Mouse (Mus musculus) CH12.LX (cell line): Measurements from ENCODE around the gene Slc15a1. TPM values are rescaled to one million over a fixed set of nuclear protein-coding genes. Genes with fewer than 3 reads are reported as not detected.

Experiments
- DNase-seq: peaks from one replicate; pipeline ENCODE4 v3.0.0-alpha.2; 2013; ENCODE audit errors: extremely low read depth
- H3K27ac ChIP-seq: 2 replicates; pipeline ENCODE4 v1.5.1; 2012; ENCODE audit warnings: low read depth, mild to moderate bottlenecking, control low read depth, moderate library complexity; ENCODE audit not compliant: insufficient read depth
- H3K27me3 ChIP-seq: replicated peaks from 2 replicates; pipeline ENCODE3; 2012; ENCODE audit warnings: inconsistent platforms
- H3K36me3 ChIP-seq, 2 experiments: replicated peaks in 1 of 2; 2 replicates each; pipeline versions ENCODE3 to v1.6.1; 2012; ENCODE audit warnings: inconsistent platforms in 1 of 2, low read length in 1 of 2, mild to moderate bottlenecking in 1 of 2, mixed read lengths in 1 of 2, moderate library complexity in 1 of 2; ENCODE audit not compliant: control insufficient read depth in 1 of 2, insufficient read depth in 1 of 2
- H3K4me1 ChIP-seq, 2 experiments: 2 replicates each; pipeline ENCODE4 v1.6.1; 2012; ENCODE audit warnings: inconsistent platforms in 1 of 2, moderate library complexity in 1 of 2; ENCODE audit not compliant: insufficient read depth in 2 of 2, control insufficient read depth in 1 of 2
- H3K4me2 ChIP-seq: 2 replicates; pipeline ENCODE4 v1.6.1; 2012; ENCODE audit warnings: low read depth, mild to moderate bottlenecking, control low read depth; ENCODE audit not compliant: poor library complexity, insufficient read depth, severe bottlenecking
- H3K4me3 ChIP-seq, 3 experiments: fragments of 150-350 bp in 1 of 3; sonication (generic) in 1 of 3; replicated peaks in 1 of 3; 2 replicates each; pipeline versions ENCODE3 to v1.5.1; 2011 to 2012; ENCODE audit warnings: low read depth in 2 of 3, low read length in 2 of 3, mild to moderate bottlenecking in 2 of 3, moderate library complexity in 2 of 3, control low read depth in 1 of 3, improper control_type of control experiment in 1 of 3, inconsistent platforms in 1 of 3, mixed read lengths in 1 of 3; ENCODE audit not compliant: poor library complexity in 1 of 3
- H3K79me2 ChIP-seq: replicated peaks from 2 replicates; pipeline ENCODE4 v1.6.1; 2012; ENCODE audit warnings: mild to moderate bottlenecking, moderate library complexity; ENCODE audit not compliant: control insufficient read depth, poor library complexity, insufficient read depth, severe bottlenecking; ENCODE audit errors: extremely low read depth
- H3K9ac ChIP-seq: 2 replicates; pipeline ENCODE4 v1.6.1; 2012; ENCODE audit warnings: low read depth, mild to moderate bottlenecking, control low read depth, moderate library complexity; ENCODE audit not compliant: insufficient read depth
- H3K9me3 ChIP-seq: replicated peaks from 2 replicates; pipeline ENCODE3; 2012; ENCODE audit warnings: low read length, inconsistent platforms, mixed read lengths
- BHLHE40 ChIP-seq: IDR thresholded peaks from 2 replicates; pipeline ENCODE4 v1.6.1; 2011; ENCODE audit warnings: mild to moderate bottlenecking, low read depth, low read length, improper control_type of control experiment
- CHD2 ChIP-seq: IDR thresholded peaks from 2 replicates; pipeline ENCODE4 v1.6.1; 2011; ENCODE audit warnings: low read length, improper control_type of control experiment
- CTCF ChIP-seq, 2 experiments: IDR thresholded peaks in 1 of 2; conservative IDR thresholded peaks in 1 of 2; 2 replicates each; pipeline ENCODE4 v1.5.1; 2011 to 2012; ENCODE audit warnings: low read depth in 2 of 2, low read length in 2 of 2, improper control_type of control experiment in 1 of 2, inconsistent platforms in 1 of 2, mild to moderate bottlenecking in 1 of 2, moderate library complexity in 1 of 2
- E2F4 ChIP-seq: IDR thresholded peaks from 2 replicates; pipeline ENCODE4 v1.6.1; 2011; ENCODE audit warnings: low read depth, low read length, improper control_type of control experiment; ENCODE audit not compliant: insufficient replicate concordance
- ETS1 ChIP-seq: conservative IDR thresholded peaks from 2 replicates; pipeline ENCODE4 v1.6.1; 2012; ENCODE audit warnings: low read depth, mild to moderate bottlenecking, inconsistent platforms, low read length, improper control_type of control experiment, moderate library complexity
- HCFC1 ChIP-seq: IDR thresholded peaks from 2 replicates; pipeline ENCODE4 v1.6.1; 2012; ENCODE audit warnings: low read depth, mild to moderate bottlenecking, inconsistent platforms, low read length, improper control_type of control experiment
- KAT2A ChIP-seq: IDR thresholded peaks from 2 replicates; pipeline ENCODE4 v1.6.1; 2012; ENCODE audit warnings: low read length, improper control_type of control experiment, inconsistent platforms; ENCODE audit not compliant: insufficient replicate concordance
- MAZ ChIP-seq: IDR thresholded peaks from 2 replicates; pipeline ENCODE4 v1.6.1; 2012; ENCODE audit warnings: low read depth, mild to moderate bottlenecking, inconsistent platforms, low read length, improper control_type of control experiment, moderate library complexity
- MYC ChIP-seq: IDR thresholded peaks from 2 replicates; pipeline ENCODE4 v1.6.1; 2011; ENCODE audit warnings: low read depth, mild to moderate bottlenecking, improper control_type of control experiment, low read length
- NELFE ChIP-seq: IDR thresholded peaks from 2 replicates; pipeline ENCODE4 v1.6.1; 2011; ENCODE audit warnings: low read depth, low read length, improper control_type of control experiment
- NRF1 ChIP-seq: IDR thresholded peaks from 2 replicates; pipeline ENCODE4 v1.6.1; 2014; ENCODE audit warnings: low read depth, mild to moderate bottlenecking, inconsistent platforms, low read length, improper control_type of control experiment, moderate library complexity
- POLR2A ChIP-seq: IDR thresholded peaks from 2 replicates; pipeline ENCODE4 v1.6.1; 2011; ENCODE audit warnings: low read depth, mild to moderate bottlenecking, improper control_type of control experiment, low read length
- POLR2AphosphoS2 ChIP-seq: IDR thresholded peaks from 2 replicates; pipeline ENCODE4 v1.6.1; 2011; ENCODE audit warnings: low read depth, low read length, improper control_type of control experiment
- RCOR1 ChIP-seq: conservative IDR thresholded peaks from 2 replicates; pipeline ENCODE4 v1.6.1; 2012; ENCODE audit warnings: low read depth, mild to moderate bottlenecking, inconsistent platforms, low read length, improper control_type of control experiment
- SIN3A ChIP-seq: IDR thresholded peaks from 2 replicates; pipeline ENCODE4 v1.6.1; 2012; ENCODE audit warnings: low read length, improper control_type of control experiment, inconsistent platforms
- SMC3 ChIP-seq: IDR thresholded peaks from 2 replicates; pipeline ENCODE4 v1.6.1; 2011; ENCODE audit warnings: low read depth, low read length, improper control_type of control experiment
- TBP ChIP-seq: conservative IDR thresholded peaks from 2 replicates; pipeline ENCODE4 v1.6.1; 2011; ENCODE audit warnings: low read depth, low read length, improper control_type of control experiment
- TCF12 ChIP-seq: IDR thresholded peaks from 2 replicates; pipeline ENCODE4 v1.6.1; 2014; ENCODE audit warnings: low read depth, mild to moderate bottlenecking, inconsistent platforms, low read length, improper control_type of control experiment
- UBTF ChIP-seq: IDR thresholded peaks from 2 replicates; pipeline ENCODE4 v1.6.1; 2012; ENCODE audit warnings: low read depth, mild to moderate bottlenecking, inconsistent platforms, low read length, improper control_type of control experiment, moderate library complexity
- USF1 ChIP-seq: IDR thresholded peaks from 2 replicates; pipeline ENCODE4 v1.6.1; 2014; ENCODE audit warnings: low read depth, mild to moderate bottlenecking, inconsistent platforms, low read length, improper control_type of control experiment
- USF2 ChIP-seq: conservative IDR thresholded peaks from 2 replicates; pipeline ENCODE4 v1.6.1; 2011; ENCODE audit warnings: low read depth, low read length, improper control_type of control experiment
- ZC3H11A ChIP-seq: IDR thresholded peaks from 2 replicates; pipeline ENCODE4 v1.6.1; 2012; ENCODE audit warnings: low read depth, mild to moderate bottlenecking, inconsistent platforms, low read length, improper control_type of control experiment
- ZMIZ1 ChIP-seq: IDR thresholded peaks from 2 replicates; pipeline ENCODE4 v1.6.1; 2012; ENCODE audit warnings: low read depth, mild to moderate bottlenecking, inconsistent platforms, low read length, improper control_type of control experiment
- ZNF384 ChIP-seq: IDR thresholded peaks from 2 replicates; pipeline ENCODE4 v1.6.1; 2012; ENCODE audit warnings: low read depth, low read length, improper control_type of control experiment, inconsistent platforms
- dilution Hi-C: fragments of 300-500 bp; cut with MboI; formaldehyde crosslinking; loops from 2 replicates; pipeline ENCODE4 v1.14.3; 2020; ENCODE audit warnings: low sequenced_read_pairs; ENCODE audit not compliant: extremely low pct_unique_long_range_greater_than_20kb, extremely low pct_ligation_motif_present
- in situ Hi-C: fragments of 300-500 bp; cut with MboI; formaldehyde crosslinking; loops from 3 replicates; pipeline ENCODE4 v1.14.3; 2019; ENCODE audit warnings: low sequenced_read_pairs, low pct_ligation_motif_present, low pct_unique_long_range_greater_than_20kb, mixed read lengths
- polyA plus RNA-seq: library from polyadenylated mRNA; unstranded; fragments of >175 nt; gene quantifications from 2 replicates; pipeline ENCODE4 v1.2.1, GENCODE M21; 2012; ENCODE audit warnings: low read depth; ENCODE audit not compliant: insufficient read length
- total RNA-seq, 2 experiments: library from RNA; depleted of rRNA; stranded (reverse); fragments of 300-350 nt in 1 of 2; fragments of >200 nt in 1 of 2; gene quantifications; 2 replicates each; pipeline ENCODE4 v1.2.3; 2012 to 2014

The Slc15a1 gene
- total and polyA plus RNA-seq, 3 experiments: 0.04 to 0.19 TPM; not detected in 1

DNA sequence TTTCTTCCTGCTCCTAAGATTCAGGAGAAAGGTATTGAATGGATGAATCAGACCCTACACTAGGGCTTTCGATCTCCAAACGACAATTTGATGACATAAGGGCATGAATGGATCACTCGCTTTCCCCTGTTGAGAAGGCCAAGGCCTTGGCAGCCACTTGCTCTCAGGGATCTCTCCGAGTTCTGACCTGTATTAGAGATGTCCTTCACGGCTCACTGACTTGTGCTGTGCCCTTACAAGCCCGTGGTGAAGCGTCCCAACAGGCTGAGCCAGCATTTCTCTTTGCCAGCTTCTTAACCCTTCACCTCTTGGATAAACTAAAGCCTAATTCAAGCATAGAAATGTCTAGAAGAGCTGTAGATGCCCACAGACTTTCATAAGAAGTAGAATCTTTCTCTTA lies 22.9 kb downstream of the Slc15a1 start:
- in situ Hi-C loops: no loop called here
- Histone ChIP-seq H3K27ac (no peak overlapping the region), H3K9ac (no peak overlapping the region), H3K9me3 (no peaks in the 10 kb centered on the region), H3K4me2 (no peak overlapping the region)
- DNase-seq: no peak
- dilution Hi-C loops: no loop called here
- no peak for TF ChIP-seq RCOR1
- no peak for TF ChIP-seq POLR2A
- no peak for TF ChIP-seq CHD2
- TF ChIP-seq, all 38 proteins: peak for 0
- Histone ChIP-seq H3K27me3 (no peaks in the 10 kb centered on the region), H3K4me1 (peaks cover 2 to 9% of the 10 kb centered on the region in 2 experiments; a peak in 3 of 4 replicates), H3K79me2 (no peaks in the 10 kb centered on the region), H3K36me3 (no peaks in the 10 kb centered on the region), H3K4me3 (no peak overlapping the region)

DNA sequence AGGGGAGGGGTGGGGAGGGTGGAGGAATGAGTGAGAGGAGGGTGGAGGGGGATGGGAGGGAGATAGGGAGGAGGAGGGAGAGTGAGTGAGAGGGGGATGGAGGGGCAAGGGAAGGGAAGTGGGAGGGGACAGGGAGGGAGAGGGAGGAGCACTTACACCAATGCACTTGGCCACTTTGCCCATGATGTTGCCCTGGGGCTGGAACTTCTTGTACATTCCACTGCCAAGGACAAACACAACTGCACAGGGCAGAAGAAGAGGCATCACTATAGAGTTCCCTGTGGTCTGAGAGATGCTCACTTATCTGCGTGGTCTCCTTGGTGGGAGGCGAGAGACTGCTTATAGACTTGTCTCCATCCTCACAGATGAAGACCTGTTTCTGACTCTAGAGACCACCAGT lies 23.5 kb downstream of the Slc15a1 start:
- dilution Hi-C loops (no loop called here), in situ Hi-C loops (no loop called here)
- H3K4me3 ChIP-seq: no peak overlapping the region
- no peak overlapping the region for H3K27ac ChIP-seq
- H3K27me3 ChIP-seq: no peaks in the 10 kb centered on the region
- no peak overlapping the region for H3K4me2 ChIP-seq
- TF ChIP-seq MYC (no peak), NRF1 (no peak), RCOR1 (no peak), TBP (no peak), USF1 (no peak), ZNF384 (no peak), ETS1 (no peak), POLR2AphosphoS2 (no peak), BHLHE40 (no peak), E2F4 (no peak), UBTF (no peak), NELFE (no peak), MAZ (no peak)
- H3K9me3 ChIP-seq: no peaks in the 10 kb centered on the region
- H3K36me3 ChIP-seq: no peaks in the 10 kb centered on the region
- no peaks in the 10 kb centered on the region for H3K79me2 ChIP-seq
- H3K9ac ChIP-seq: no peak overlapping the region
- no peak for DNase-seq
- peaks cover 2 to 9% of the 10 kb centered on the region in 2 experiments; a peak in 3 of 4 replicates for H3K4me1 ChIP-seq

DNA sequence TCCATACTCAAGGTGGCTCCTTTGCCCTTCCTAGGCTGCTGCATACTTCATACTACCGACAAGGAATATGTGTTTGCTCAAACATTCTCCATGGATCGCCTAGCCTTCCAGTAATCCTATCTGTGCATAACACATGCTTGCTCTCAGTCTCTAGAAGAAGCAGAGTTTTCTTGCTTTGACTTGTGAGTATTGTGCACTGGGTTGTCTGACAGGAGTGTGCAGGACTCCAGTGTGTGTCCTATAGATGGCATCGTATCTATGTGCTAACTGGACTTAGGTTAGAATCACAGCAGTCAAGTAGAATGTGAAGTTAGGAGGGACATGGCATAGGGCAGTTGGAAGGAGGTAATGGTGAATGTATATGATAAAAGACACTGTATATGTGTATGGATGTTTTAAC lies 26.0 kb downstream of the Slc15a1 start:
- no peaks in the 10 kb centered on the region for H3K36me3 ChIP-seq
- peaks cover 2 to 9% of the 10 kb centered on the region in 2 experiments; a peak in 3 of 4 replicates for H3K4me1 ChIP-seq
- TF ChIP-seq E2F4 (no peak), KAT2A (no peak), SMC3 (no peak), ZMIZ1 (no peak), CTCF (conservative IDR thresholded peaks at IDR 0.05 in 1 of 2, IDR thresholded peaks at IDR 0.05 in 1 of 2; ENCODE audit: low read depth in 2 of 2, low read length in 2 of 2) (no peak), ZC3H11A (no peak), MAZ (no peak), TCF12 (no peak), HCFC1 (no peak), SIN3A (no peak), USF2 (no peak)
- no peaks in the 10 kb centered on the region for H3K27me3 ChIP-seq
- no peak overlapping the region for H3K27ac ChIP-seq
- no peak overlapping the region for H3K4me2 ChIP-seq
- no peak overlapping the region for H3K4me3 ChIP-seq
- in situ Hi-C loops: loop anchor here (5.0 kb wide), 1 partner anchor 98 kb away; no protein-coding TSS in a partner anchor
- DNase-seq: no peak
- no peaks in the 10 kb centered on the region for H3K79me2 ChIP-seq
- dilution Hi-C loops: no loop called here
- H3K9ac ChIP-seq: no peak overlapping the region
- no peaks in the 10 kb centered on the region for H3K9me3 ChIP-seq
